Mouse (Mus musculus): ENCODE data around the gene Bricd5.

Bricd5 gene

GRCm38 (mm10) chr17:24483495-24483894, 9.8 kb downstream of the Bricd5 start:
- no peak for DNase-seq (ENCODE audit: low read depth, low spot score)

GRCm38 (mm10) chr17:24485090-24485860, 11.6 kb downstream of the Bricd5 start:
- no peak for DNase-seq (ENCODE audit: low read depth, low spot score)

- peak; percentile 55 for DNase-seq (ENCODE audit: low read depth, low spot score)
Observed at GRCm38 (mm10) chr17:24488186-24488661, 14.5 kb downstream of the Bricd5 start, which contains the start of gene Caskin1. Gene Caskin1, plus strand, starts transcription at chr17:24488601.

DNA sequence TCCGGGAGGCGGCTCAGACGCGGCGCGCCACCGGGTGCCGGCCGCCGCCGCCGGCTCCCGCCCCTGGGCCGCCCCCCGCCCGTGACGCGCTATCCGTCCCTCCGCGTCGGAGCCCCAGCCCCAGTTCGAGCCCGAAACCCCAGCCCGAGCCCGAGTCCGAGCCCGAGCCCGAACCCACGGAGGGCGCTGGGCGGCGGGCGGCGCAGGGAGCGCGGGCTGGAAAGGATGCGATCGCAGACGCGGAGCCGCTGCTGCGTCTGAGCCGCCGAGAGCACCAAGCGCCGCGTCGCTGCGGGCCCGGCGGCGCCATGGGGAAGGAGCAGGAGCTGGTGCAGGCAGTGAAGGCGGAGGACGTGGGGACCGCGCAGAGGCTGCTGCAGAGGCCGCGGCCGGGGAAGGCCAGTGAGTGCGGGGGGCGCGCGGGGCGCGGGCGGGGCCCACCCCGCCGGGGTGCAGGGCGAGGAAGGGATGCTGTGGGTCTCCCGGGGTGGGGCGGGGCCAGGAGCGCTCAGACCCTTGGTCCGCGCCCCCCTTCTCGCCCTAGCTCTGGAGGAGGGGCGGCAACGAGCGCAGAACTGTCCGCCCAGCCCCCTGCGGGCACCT, 15.1 kb downstream of the Bricd5 start:
- peak; percentile 53 for DNase-seq (ENCODE audit: low read depth, low spot score)

DNA sequence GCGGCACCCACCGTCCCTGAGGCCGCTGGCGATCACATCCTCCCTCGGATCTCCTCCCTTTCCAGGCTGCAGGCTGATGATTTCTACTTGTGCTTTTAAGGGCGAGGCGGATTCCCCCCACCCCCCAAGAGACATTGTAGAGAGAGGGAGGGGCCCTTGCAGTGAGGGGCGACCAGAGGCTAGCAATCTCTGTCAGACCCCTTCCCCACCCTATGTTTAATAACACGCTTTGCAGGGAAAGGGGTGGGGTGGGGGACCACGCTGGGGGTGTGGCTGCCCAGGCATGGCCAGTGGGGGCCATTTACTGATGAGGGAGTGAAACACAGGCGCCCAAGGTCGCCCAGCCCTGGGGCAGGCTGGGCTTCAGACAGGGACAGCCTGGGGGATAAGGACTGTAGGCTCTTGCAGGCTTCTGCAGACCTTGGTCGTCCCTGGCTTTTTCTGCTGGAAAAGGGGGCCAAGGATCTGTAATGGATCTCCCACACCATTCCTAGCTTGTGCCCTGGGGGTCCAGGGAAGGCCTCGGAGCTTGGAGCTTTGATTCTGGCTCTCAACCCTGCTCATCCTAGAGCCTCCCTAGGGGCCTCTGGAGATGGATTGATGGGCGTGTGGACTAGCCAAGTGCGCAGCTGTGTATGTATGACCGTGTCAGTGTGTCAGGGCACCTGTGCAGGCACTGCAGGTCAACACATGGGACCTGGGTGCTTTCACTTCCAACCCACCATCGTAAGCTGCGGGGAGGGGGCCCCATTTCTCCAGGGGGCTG, 15.8 kb downstream of the Bricd5 start:
- no peak for DNase-seq (ENCODE audit: low read depth, low spot score)

- peak; percentile 47 for DNase-seq (ENCODE audit: low read depth, low spot score)
Observed at GRCm38 (mm10) chr17:24490399-24490798, 16.7 kb downstream of the Bricd5 start.

DNA sequence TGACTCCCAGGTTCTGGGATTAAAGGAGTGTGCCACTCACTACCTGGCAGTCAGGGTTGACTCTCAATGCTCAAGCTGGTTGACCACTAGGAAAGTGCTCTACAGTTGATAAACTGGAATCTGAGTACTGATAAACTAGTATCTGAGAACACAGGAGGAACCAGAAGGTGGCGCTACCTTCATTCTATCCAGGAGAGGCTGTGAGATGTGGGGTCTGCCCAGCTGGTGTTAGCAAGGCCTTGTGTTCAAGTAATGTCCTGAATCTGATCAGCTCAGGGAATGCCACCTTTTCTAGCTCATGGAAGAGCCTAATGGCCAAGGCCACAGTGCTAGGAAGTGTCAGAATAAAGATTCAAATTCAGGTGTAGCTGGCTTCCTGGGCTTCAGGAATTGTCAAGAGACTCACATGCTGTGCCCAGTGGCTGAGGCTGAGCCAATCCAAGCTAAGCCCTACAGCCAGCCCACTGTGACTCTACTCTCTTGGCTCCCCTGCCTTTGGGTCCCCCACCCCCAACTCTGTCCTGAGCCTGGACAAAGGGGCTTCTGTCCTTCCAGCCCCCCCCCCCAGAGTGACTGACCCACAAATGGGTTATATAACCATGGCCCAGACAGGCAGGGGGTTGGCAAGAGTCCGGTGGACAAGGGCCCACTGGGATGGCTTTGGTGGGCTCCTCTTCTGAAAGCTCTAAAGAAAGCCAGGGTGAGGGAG, 21.1 kb downstream of the Bricd5 start:
- peak; percentile 75 for DNase-seq (ENCODE audit: low read depth, low spot score)

GRCm38 (mm10) chr17:24495443-24495842, 21.8 kb downstream of the Bricd5 start:
- DNase-seq (ENCODE audit: low read depth, low spot score), result no peak

- DNase-seq (ENCODE audit: low read depth, low spot score), result no peak
Observed at GRCm38 (mm10) chr17:24496026-24496425, 22.3 kb downstream of the Bricd5 start.

DNA sequence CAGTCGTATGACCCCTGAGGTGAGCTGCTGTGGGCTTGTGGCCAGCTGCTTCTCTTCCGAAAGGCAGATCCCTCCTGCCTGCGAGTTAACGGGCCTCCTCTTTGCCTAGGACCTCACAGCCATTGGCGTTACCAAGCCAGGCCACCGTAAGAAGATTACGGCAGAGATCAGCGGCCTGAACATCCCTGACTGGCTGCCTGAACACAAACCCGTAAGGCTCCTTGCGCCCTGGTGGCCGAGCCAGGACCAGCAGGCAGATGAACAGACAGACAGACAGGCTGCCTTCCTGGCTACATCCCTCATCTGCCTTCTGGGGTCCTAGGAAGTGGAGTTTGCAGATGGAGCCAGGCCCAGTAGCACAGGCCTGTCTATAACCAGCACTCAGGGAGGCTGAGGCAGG, 28.5 kb downstream of the Bricd5 start:
- peak; percentile 69 for DNase-seq (ENCODE audit: low read depth, low spot score)

DNA sequence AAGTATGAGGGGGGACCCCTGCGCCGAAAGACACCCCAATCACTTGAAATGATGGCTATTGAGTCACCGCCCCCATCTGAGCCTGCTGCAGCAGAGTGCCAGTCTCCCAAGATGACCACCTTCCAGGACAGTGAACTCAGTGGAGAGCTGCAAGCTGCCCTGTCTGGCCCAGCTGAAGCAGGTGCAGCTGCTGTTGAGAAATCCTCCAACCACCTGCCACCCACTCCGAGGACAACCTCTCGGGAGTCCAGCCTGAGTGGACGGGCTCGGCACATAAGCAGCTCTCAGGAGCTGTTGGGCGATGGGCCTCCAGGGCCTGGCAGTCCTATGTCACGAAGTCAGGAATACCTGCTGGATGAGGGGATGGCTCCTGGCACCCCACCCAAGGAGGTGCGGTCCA, 30.4 kb downstream of the Bricd5 start:
- no peak for DNase-seq (ENCODE audit: low read depth, low spot score)

GRCm38 (mm10) chr17:24505286-24505955, 31.7 kb downstream of the Bricd5 start:
- no peak for DNase-seq (ENCODE audit: low read depth, low spot score)

DNA sequence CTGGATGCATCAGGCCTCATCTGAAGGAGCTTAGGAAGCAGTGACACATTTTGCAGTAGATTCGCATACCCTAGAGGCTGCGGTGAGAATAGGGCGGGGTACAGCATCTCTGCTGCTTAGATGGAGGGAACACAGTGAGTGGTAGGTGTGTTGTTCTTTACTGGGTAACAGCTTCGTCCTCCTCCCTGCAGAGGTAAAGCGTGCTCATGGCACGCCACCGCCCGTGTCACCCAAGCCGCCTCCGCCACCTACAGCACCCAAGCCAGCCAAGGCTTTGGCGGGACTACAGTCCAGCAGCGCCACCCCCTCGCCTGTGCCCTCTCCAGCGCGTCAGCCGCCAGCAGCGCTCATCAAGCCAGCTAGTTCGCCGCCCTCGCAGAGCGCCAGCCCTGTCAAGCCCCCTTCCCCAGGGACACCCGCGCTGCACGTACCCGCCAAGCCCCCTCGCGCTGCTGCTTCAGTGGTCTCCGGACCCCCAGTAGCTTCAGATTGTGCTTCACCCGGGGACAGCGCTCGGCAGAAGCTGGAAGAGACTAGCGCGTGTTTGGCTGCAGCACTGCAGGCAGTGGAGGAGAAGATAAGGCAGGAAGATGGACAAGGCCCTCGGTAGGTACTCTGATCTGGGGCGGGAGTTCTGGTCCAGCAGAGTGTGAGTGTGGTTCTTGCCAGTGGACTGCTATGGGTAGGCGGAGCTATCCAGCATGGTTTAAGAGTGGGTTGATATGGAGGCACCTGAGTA, 32.8 kb downstream of the Bricd5 start:
- DNase-seq (ENCODE audit: low read depth, low spot score), result peak; percentile 38

DNA sequence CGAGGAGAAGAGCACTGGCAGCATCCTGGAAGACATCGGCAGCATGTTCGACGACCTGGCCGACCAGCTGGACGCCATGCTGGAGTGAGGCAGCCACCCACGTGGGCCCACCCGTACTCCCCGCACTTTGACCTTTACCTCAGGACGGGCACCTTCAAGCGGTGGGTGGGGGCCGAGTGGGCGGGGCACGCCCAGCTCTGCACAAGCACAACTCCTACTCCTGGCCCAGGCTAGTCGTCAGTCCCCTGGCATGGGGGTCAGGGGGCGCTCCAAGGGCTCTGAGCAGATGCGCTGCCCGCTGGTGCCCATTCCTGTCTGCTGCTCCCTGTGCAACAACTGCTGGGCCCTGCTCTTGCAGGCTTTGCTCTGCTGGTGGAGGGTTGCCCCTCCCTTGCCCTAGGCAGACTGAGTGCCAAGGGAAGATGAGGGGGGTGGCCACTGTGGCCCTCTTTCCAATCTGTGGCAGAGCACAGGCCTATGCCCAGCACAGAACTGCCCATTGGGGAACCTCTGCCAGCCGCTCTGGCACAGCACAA, 33.5 kb downstream of the Bricd5 start:
- DNase-seq (ENCODE audit: low read depth, low spot score), result peak; percentile 48

DNA sequence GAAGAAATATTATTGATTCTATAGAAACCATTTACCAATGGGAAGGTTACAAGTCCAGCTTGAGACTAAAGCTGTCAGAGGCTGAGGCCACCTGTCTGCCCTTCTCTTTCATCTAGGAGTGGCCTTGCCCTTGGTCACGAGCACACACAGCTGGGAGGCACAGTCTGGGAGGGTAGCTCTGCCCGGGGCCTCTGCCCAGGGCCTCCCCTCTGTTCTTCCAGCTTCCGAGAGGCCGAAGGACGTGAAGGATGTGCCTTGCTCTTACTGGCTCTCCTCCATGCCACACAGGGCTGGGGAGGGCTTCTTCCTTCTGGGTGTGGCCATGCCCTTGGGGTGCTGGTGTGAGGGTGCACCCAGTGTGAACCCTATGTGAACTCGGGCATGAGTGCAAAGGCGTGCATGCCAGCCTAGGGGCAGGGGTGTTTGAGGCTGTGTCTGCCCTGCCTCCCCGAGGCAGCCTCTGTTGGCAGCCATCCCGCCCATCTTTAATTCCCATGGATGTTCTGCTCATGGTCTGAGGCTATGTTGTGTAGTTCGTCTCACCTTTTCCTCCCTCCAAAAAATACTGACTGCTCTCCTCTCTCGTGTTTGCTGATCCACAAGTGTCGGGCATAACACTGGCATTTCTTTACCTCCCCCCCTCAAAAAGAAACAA, 34.2 kb downstream of the Bricd5 start:
- no peak for DNase-seq (ENCODE audit: low read depth, low spot score)

- DNase-seq (ENCODE audit: low read depth, low spot score), result peak; percentile 67
Observed at GRCm38 (mm10) chr17:24513609-24514008, 39.9 kb downstream of the Bricd5 start.

DNA sequence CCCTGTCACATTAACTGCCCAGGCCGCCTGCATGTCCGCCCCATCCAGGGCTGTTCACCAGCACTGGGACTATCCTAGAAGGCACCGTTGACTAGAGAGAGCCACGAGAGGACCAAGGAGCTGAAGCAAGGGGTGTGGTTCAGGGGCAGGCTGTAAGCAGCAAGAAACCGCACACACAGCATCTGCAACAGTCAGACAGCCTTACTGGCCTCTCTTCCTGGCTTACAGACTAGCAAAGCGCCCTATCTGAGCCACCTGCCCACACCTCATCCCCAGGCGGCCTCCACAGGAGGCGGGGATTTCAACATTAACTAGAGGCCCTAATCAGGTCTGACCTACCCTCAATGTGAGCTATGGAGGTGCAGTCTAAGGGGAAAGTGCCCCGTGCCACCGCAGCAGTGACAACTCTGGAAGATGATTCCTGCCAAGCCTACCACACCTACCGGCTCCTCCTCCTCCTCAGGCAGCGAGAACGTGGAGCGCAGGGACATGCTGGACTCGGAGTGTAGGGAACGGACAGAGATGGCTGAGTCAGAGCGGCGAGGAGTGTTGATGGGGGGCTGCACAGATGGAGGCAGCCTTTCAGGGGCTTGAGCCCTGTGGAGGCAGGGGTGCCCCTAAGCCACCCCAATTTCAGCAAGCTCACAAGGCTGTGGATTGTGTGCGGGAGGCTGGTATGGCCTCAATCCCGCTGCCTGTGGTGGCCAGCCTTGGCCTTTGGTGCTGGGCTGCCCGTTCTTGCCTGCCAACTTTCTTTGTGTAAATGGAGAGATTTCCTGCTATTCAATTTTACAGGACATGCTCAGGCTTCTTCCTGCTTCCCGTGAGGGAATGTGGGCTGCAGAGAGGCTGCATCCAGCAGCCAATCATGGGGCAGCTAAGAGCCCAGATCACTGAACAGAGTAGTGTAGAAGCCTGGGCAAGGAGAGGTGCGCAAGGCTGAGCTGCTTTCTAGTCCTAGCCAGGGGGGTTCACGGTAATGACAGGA, 40.9 kb downstream of the Bricd5 start:
- no peak for DNase-seq (ENCODE audit: low read depth, low spot score)

GRCm38 (mm10) chr17:24520450-24520849, 46.8 kb downstream of the Bricd5 start:
- DNase-seq (ENCODE audit: low read depth, low spot score), result no peak
